Mouse (Mus musculus) heart, postnatal 36 days (tissue): ENCODE results near the gene Park7. TPM values are rescaled to one million over a fixed set of nuclear protein-coding genes. Genes with fewer than 3 reads are reported as not detected.
A peak's percentile ranks its signal among the peaks of the same experiment; 100 is the strongest.

Experiments
- DNase-seq, 2 experiments: peaks; one replicate each; pipeline ENCODE4 v3.0.0; 2021 to 2022
- intact Hi-C: fragments of 180-260 bp; cut with DNase I; formaldehyde crosslinking; loops from one replicate; pipeline ENCODE4 v1.15.1; 2025
- total RNA-seq, 2 experiments: library from RNA; stranded (reverse); gene quantifications; 2 replicates each; pipeline ENCODE4 v1.2.3; 2021

Gene Park7
- 100 to 1,000 TPM; 247 to 253 TPM for total RNA-seq

- intact Hi-C loops, result no loop called here
- DNase-seq, result peak; percentile 95 to 96
These were observed at the start of gene Park7, which contains the start of gene Tnfrsf9 for GRCm38 (mm10) chr4:150914290-150914733. Gene Park7 (minus strand): TSS chr4:150914437. Gene Tnfrsf9 (plus strand): TSS chr4:150914562.

DNA sequence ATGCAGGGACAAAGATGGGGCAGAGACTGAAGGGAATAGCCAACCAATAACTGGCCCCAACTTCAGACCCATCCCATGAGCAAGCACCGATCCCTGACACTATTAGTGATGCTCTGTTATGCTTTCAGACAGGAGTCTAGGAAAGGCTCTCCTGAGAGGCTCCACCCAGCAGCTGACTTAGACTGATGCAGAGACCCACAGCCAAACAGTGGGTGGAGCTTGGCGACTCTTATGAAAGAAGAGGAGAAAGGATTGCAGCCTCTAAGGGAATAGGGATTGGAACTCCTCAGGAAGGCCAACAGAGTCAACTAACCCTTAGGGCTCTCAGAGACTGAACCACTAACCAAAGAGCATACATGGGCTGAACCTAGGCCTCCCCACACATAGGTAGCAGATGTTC is 49.5 kb upstream of the Park7 start:
- no peak for DNase-seq
- intact Hi-C loops, result no loop called here

DNA sequence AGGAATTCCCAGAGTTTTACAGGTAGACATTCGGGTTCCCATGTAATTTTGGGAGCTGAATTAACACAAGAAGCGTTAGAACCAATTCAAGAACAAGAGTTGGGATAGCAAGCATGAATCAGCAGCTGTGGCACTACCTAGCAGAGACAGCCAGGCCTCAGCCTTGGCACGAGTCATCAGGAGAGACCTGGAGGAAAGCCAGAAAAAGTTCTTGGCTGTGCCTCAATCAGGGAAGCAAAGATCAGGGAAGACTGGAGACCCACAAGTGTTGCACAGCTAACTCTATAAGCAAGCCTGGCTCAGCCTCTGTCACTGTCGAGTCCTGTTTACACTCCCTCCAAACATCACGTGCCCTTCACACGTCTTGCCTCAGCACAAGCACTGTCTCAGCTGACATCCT is 48.0 kb upstream of the Park7 start:
- peak; percentile 16 to 22 for DNase-seq
- intact Hi-C loops, result no loop called here

DNA sequence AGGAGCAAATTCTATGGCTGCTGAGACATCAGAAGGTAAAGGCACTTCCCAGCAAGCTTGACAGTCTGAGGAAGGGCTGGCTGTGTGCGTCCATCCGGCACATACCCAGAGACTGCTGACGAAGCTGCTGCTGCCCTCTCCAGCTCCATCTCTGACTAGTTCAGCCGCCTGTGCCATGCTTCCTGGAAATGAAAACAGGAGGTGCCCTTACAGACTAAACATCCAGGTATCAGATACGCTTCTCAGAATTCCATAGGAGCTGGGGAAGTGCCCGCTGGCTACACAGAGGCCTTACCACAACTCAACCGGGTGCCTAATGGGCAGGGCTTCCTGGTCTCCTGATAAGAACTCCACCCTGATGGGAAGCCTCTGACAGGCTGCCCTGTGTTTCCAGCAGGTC is 44.3 kb upstream of the Park7 start:
- intact Hi-C loops, result no loop called here
- no peak for DNase-seq

GRCm38 (mm10) chr4:150957106-150957458 is 42.8 kb upstream of the Park7 start:
- intact Hi-C loops, result no loop called here
- DNase-seq, result no peak

- DNase-seq, result no peak
- intact Hi-C loops, result no loop called here
These were observed 42.3 kb upstream of the Park7 start for GRCm38 (mm10) chr4:150956369-150957105.

- intact Hi-C loops, result no loop called here
- DNase-seq, result no peak
These were observed 36.7 kb upstream of the Park7 start for GRCm38 (mm10) chr4:150950972-150951371.

- intact Hi-C loops, result no loop called here
- DNase-seq, result no peak
These were observed 30.5 kb upstream of the Park7 start for GRCm38 (mm10) chr4:150944707-150945106.

DNA sequence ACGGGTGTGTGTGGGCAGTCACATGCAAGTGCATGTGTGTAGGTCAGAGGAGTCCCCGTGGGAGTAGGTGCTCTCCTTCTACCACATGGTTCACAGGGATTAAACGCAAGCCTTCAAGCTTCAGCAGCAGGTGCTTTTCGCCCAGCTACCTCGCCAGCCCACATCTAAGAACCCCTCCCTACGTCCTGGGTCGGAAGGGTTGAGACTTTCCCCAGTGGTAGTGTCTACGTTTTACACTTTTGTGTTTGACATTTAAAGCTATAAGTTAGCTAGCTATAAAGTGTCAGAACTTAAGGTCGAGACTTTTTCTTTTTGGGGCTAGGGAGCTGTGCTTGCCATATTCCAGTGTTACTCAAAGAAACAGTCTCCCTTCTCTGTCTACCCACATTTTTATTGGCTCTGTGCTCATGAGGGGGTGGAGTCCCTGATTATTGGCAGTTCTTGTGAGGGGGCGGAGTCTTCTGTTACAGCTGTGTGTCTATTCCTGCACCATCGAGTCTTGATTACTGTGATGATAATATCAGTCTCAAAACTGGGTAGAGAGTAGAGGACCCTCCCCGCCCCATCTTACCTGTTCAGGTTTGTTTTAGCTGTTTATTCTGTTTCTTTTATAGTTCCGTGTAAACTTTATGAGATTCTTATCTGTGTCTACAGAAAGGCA is 25.9 kb upstream of the Park7 start:
- no peak for DNase-seq
- intact Hi-C loops, result no loop called here

DNA sequence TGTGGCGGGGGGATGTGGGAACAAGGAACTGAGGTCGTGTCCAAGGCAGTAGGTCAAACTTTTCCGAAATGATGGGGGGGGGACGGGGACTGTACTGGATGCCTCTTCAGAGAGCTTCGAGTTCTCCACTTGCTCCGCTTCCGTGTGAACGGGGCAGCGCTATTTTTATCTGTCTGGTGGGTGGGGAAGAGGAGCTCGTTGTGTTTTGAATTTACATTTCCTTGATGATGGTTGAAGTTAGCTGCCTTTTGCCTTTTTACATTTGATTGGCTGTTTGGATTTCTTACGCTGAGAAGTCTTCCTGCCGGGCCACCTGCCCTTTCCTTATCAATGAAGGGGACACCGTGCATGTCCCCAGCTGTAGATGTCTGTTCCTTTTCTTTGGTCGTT is 23.8 kb upstream of the Park7 start:
- intact Hi-C loops, result no loop called here
- DNase-seq, result no peak

DNA sequence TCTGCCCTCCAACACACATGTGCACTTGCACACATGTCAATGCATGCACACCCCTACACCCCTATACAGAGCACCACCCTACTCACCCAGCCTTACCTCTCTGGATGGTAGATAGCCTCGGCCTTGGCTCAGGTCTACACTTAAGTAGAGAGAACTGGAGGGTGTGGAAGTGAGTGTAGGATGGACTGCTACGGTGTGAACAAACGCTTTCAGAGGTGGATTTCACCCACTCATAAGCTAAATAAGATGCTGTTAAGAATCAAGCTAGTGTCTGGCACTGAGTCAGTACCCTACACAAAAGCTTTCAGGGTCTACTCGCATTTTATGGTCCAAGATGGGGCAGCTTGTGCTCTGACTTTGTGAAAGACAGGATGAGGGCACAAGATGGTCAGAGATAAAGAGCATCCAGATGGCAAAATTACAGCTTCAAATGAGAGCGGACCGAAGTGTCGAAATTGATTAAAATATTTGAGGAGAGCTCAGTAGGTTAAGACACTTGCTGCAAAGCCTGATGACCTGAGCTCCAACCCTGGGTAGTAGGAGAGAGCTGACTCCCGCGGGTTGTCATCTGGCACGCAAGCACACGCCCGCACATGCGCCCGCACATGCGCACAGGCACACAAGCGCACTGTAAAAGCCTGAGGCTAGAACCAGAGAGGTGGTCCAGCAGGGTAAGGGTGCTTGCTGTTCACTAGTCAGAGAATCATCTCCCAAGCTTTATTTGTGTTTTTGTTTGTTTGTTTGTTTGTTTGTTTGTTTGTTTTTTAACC is 23.2 kb upstream of the Park7 start:
- intact Hi-C loops, result no loop called here
- DNase-seq, result no peak

DNA sequence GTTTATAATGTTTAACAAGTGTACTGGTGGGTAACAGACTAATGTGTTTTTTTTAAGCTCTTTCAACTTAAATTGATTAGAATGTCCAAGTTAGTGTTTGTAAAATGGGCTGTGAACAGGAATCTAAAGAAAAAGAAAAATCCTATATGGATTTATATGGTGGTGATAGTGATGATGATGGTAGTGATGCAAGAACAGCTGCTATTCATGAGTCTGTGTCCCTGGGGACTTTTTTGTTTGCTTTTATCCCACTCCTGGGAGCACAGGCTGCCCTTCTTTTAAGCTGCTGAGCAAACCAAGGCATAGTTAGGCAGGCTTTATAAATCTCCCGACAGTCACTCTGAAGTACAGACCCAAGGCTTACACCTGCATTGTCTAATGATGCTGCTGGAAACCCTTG is 19.3 kb upstream of the Park7 start:
- no peak for DNase-seq
- intact Hi-C loops, result no loop called here

- intact Hi-C loops, result no loop called here
- no peak for DNase-seq
These were observed 13.6 kb upstream of the Park7 start for GRCm38 (mm10) chr4:150927789-150928188.

DNA sequence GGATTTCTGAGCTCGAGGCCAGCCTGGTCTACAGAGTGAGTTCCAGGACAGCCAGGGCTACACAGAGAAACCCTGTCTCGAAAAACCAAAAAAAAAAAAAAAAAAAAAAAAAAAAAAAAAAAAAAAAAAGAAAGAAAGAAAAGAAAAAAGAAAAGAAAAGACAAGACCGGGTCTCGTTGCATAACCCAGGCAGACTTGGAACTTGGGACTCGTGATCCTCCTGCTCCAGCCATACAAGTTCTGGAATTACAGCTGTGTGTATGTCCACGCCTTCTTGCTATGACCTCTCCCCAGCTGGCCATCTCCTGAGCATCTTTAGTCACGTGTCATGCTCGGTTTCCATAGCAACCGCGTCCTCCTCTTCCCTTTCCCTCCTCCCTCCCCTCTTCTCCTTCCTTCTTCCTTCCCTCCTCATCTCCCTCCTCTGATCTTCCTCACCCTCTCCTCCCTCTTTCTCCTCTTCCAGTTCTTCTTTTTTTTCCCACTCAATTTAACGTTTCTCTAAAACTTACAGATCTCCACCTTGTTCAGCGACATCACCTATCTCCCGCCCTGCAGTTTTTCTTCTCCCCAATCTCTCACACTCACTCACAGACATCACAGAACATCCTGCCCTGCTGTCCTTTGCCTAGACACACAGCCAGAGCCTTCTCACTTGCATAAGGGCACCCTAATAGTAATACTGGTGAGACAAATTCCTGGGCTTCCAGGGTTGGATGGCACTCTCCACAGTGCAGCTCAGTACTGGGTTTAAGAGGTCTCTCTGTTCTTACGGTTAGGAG is 12.9 kb upstream of the Park7 start:
- no peak for DNase-seq

DNA sequence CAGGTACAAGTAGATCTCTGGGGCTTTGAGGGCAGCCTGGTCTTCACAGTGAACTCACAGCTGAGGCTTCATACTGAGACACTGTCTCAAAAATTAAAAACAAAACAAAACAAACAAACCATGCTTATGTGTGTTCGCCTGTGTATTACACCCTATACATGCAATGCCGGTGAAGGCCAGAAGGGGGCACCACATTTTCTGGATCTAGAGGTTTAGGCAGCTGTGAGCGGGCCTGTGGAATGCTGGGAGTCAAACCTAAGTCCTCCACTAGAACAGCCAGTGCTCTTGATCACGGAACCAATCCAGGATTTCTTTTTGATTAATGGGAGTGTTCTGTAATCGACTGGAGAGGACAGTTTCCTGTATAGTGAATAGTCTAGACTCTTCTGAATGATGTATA is 11.7 kb upstream of the Park7 start:
- intact Hi-C loops, result no loop called here
- DNase-seq, result no peak

More for the DNA sequence above, 12.9 kb upstream of the Park7 start:
- intact Hi-C loops, result no loop called here

GRCm38 (mm10) chr4:150924936-150925335 is 10.7 kb upstream of the Park7 start:
- intact Hi-C loops, result no loop called here
- no peak for DNase-seq

GRCm38 (mm10) chr4:150924308-150924707 is 10.1 kb upstream of the Park7 start:
- DNase-seq, result no peak
- intact Hi-C loops, result no loop called here

GRCm38 (mm10) chr4:150921206-150921605 is 7.0 kb upstream of the Park7 start:
- intact Hi-C loops, result no loop called here
- DNase-seq, result no peak

GRCm38 (mm10) chr4:150917336-150918027 is 3.2 kb upstream of the Park7 start:
- no peak for DNase-seq
- intact Hi-C loops, result no loop called here
